Mouse (Mus musculus) liver, postnatal 0 days (tissue): ENCODE results near the gene Gm26920. TPM values are rescaled to one million over a fixed set of nuclear protein-coding genes. Genes with fewer than 3 reads are reported as not detected.

Source experiments
- ATAC-seq: fragments of 200-750 bp; cut with Nextera tagmentation; 2 replicates; pipeline ENCODE4 v1.8.0; 2017; ENCODE audit warnings: mild to moderate bottlenecking, moderate library complexity
- DNase-seq: peaks from one replicate; pipeline ENCODE4 v3.0.0-alpha.2; 2016
- H3K27ac ChIP-seq: fragments of 300-500 bp; sonication (generic); 2 replicates; pipeline ENCODE4 v1.5.1; 2014; ENCODE audit warnings: antibody characterized with exemption, moderate library complexity, mild to moderate bottlenecking, low read depth
- H3K27me3 ChIP-seq: fragments of 300-500 bp; sonication (generic); 2 replicates; pipeline ENCODE4 v1.6.1; 2014; ENCODE audit warnings: low read length, control low read depth, mixed read lengths; ENCODE audit not compliant: insufficient read depth
- H3K36me3 ChIP-seq: fragments of 300-500 bp; sonication (generic); replicated peaks from 2 replicates; pipeline ENCODE4 v1.6.1; 2014; ENCODE audit warnings: mild to moderate bottlenecking, control low read depth, low read length, moderate library complexity, mixed read lengths; ENCODE audit not compliant: insufficient read depth
- H3K4me1 ChIP-seq: fragments of 300-500 bp; sonication (generic); 2 replicates; pipeline ENCODE4 v1.6.1; 2014; ENCODE audit warnings: antibody characterized with exemption, mild to moderate bottlenecking, control low read depth; ENCODE audit not compliant: insufficient read depth
- H3K4me2 ChIP-seq: fragments of 300-500 bp; sonication (generic); 2 replicates; pipeline ENCODE4 v1.6.1; 2014; ENCODE audit warnings: low read depth, mild to moderate bottlenecking, low read length, moderate library complexity, mixed read lengths
- H3K4me3 ChIP-seq: fragments of 300-500 bp; sonication (generic); 2 replicates; pipeline ENCODE4 v1.5.1; 2014; ENCODE audit warnings: low read depth, low read length
- H3K9ac ChIP-seq: fragments of 300-500 bp; sonication (generic); replicated peaks from 2 replicates; pipeline ENCODE4 v1.6.1; 2014; ENCODE audit warnings: mild to moderate bottlenecking, moderate library complexity
- H3K9me3 ChIP-seq: fragments of 300-500 bp; sonication (generic); 2 replicates; pipeline ENCODE4 v1.6.1; 2016; ENCODE audit warnings: mild to moderate bottlenecking, control low read depth, low read length, mixed read lengths
- CTCF ChIP-seq: sonication (generic); IDR thresholded peaks from 2 replicates; pipeline ENCODE4 v1.5.1; 2016; ENCODE audit warnings: antibody characterized with exemption, low read depth
- EP300 ChIP-seq: IDR thresholded peaks from 2 replicates; pipeline ENCODE4 v1.6.1; 2016; ENCODE audit warnings: antibody characterized with exemption, low read depth, mild to moderate bottlenecking
- WGBS: fragments of 180-500 bp; shearing (Covaris S2); extraction: QIAGEN DNeasy Blood & Tissue Kit; methylation state at CpG from one replicate; pipeline ENCODE4 v1.1.7; 2014; ENCODE audit not compliant: insufficient replicate concordance; 5-methylcytosine and 5-hydroxymethylcytosine counted together
- microRNA-seq: library from miRNA; unstranded; fragments of <30 nt; microRNA quantifications from one replicate; pipeline ENCODE4, GENCODE M21; 2016
- polyA plus RNA-seq: library from polyadenylated mRNA; unstranded; fragments of >200 nt; fragmentation: Nextera tagmentation; extraction: Ambion mirVana; gene quantifications from 2 replicates; pipeline ENCODE4 v1.2.1, GENCODE M21; 2015

The Gm26920 gene
- polyA plus RNA-seq, 1 experiment from 2014 or later: not detected

DNA sequence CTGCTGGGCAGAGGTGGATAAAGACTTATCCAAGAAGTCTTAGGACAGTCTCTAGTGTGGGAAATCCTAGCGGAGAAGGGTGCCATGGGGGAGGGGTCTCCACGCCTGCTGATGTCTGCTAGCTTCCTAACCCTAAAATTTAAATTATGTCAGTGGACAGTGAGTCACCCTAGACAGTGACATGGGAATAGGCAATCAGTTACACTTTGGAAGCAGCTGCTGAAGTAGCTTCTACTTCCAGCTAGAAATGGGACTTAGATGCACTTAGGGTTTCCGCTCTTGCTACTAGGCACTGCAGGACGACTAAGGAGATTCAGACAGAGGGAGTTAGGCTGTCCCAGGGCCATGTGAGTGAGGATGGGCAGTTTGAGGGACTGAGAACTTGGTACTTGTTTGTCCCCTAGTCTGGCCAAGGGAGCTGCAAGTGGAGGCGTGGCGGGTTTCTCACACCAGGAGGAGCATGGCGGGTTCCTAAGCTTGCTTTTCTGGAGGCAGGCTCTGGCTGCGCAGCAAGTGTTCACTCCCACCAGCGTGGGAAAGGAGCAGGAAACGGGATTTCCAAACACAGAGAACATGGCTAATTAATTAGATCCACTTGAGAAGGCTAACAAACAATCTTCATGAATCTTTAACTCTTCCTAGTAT lies 79.5 kb downstream of the Gm26920 start:
- TF ChIP-seq CTCF (no peak), EP300 (no peak)
- Histone ChIP-seq H3K4me1 (no peaks in the 10 kb centered on the region), H3K36me3 (peaks cover 30% of the 10 kb centered on the region), H3K27me3 (no peaks in the 10 kb centered on the region), H3K9ac (no peak overlapping the region), H3K9me3 (no peaks in the 10 kb centered on the region), H3K4me3 (no peak overlapping the region), H3K27ac (no peak overlapping the region), H3K4me2 (no peak overlapping the region)
- DNase-seq (no peak), ATAC-seq (no peak)
- WGBS: 78% methylated on average over 10 of the region's 10 CpGs

GRCm38 (mm10) chr7:30009321-30010085 lies 80.7 kb downstream of the Gm26920 start:
- Histone ChIP-seq H3K4me2 (no peak overlapping the region), H3K36me3 (peaks cover 29% of the 10 kb centered on the region)
- WGBS: 79% methylated on average over 21 of the region's 21 CpGs

DNA sequence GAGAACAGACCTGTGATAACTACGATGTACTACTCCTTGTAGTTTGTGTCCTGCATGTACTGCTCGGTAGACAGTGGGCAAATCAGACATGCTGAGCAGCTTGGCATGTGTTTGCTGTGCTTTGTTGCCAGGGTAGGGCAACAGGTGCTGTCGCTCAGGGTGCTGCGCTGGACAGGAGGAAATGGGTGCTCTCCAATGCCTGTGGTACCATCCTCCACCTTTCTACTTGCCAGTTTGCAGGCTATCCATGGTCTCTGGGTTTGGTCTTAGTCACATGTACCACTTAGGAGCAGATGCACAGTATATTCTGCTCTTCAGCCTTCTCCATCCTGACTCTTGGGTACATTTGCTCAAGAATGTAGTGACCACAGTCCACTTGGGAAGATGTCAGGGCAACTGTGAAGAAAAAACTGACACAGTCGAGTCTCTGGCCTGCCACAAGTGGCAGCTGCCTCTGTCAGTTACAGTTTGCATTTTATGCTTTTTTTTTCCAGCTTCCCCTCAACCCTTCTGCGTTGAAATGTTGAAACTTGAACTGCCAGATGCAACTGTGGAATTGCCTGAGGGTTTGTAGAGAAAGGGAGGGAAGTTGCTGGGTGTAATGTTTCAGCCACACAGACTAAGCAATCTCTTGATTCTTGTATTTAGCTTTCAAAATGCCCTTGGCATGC lies 82.1 kb downstream of the Gm26920 start:
- no peak overlapping the region for H3K9ac ChIP-seq
- no peak overlapping the region for H3K4me3 ChIP-seq
- no peak overlapping the region for H3K4me2 ChIP-seq
- H3K4me1 ChIP-seq: no peaks in the 10 kb centered on the region
- H3K36me3 ChIP-seq: peaks cover 21% of the 10 kb centered on the region
- no peak overlapping the region for H3K27ac ChIP-seq
- TF ChIP-seq EP300: no peak
- TF ChIP-seq CTCF: no peak
- DNase-seq (no peak), ATAC-seq (no peak)
- 62% methylated on average over 6 of the region's 6 CpGs for WGBS
- H3K9me3 ChIP-seq: no peaks in the 10 kb centered on the region
- H3K27me3 ChIP-seq: no peaks in the 10 kb centered on the region

More at GRCm38 (mm10) chr7:30009321-30010085, 80.7 kb downstream of the Gm26920 start:
- H3K4me1 ChIP-seq: no peaks in the 10 kb centered on the region
- no peak for ATAC-seq
- no peak overlapping the region for H3K4me3 ChIP-seq
- H3K27ac ChIP-seq: no peak overlapping the region
- no peaks in the 10 kb centered on the region for H3K9me3 ChIP-seq
- TF ChIP-seq EP300 (no peak), CTCF (no peak)
- no peak for DNase-seq
- no peak overlapping the region for H3K9ac ChIP-seq
- H3K27me3 ChIP-seq: no peaks in the 10 kb centered on the region

- H3K27ac ChIP-seq: no peak overlapping the region
- H3K4me3 ChIP-seq: no peak overlapping the region
- no peak overlapping the region for H3K9ac ChIP-seq
- no peaks in the 10 kb centered on the region for H3K27me3 ChIP-seq
- H3K4me1 ChIP-seq: no peaks in the 10 kb centered on the region
- TF ChIP-seq CTCF (no peak), EP300 (no peak)
- H3K9me3 ChIP-seq: no peaks in the 10 kb centered on the region
- WGBS: 70% methylated on average over 1 of the region's 1 CpGs
- H3K36me3 ChIP-seq: peaks cover 23% of the 10 kb centered on the region
- DNase-seq (no peak), ATAC-seq (no peak)
- no peak overlapping the region for H3K4me2 ChIP-seq
These were observed 82.6 kb downstream of the Gm26920 start for GRCm38 (mm10) chr7:30007601-30008000.

Small RNA genes lying within 50 kb of the gene (microRNA-seq; reads per million reads assigned to microRNA genes)
- gene Gm23368: not detected

Other genes starting within 250 kb of the Gm26920 start
- gene Zfp940, start 236.7 kb downstream of the Gm26920 start, polyA plus RNA-seq: 0.39 and 0.42 TPM in 2 replicates
- gene Zfp420, start 230.4 kb downstream of the Gm26920 start, polyA plus RNA-seq: 0.59 and 0.87 TPM in 2 replicates
- 1.5 TPM in 2 replicates for gene Zfp27, start 183.8 kb downstream of the Gm26920 start, polyA plus RNA-seq
- 0.59 and 0.60 TPM in 2 replicates for gene Zfp383, start 182.2 kb downstream of the Gm26920 start, polyA plus RNA-seq
- 1.1 and 1.8 TPM in 2 replicates for gene Zfp74, start 136.3 kb downstream of the Gm26920 start, polyA plus RNA-seq
- 5.5 and 6.4 TPM in 2 replicates for gene Zfp568, start 106.5 kb downstream of the Gm26920 start, polyA plus RNA-seq
- 0.31 and 0.36 TPM in 2 replicates for gene Zfp14, start 39.0 kb downstream of the Gm26920 start, polyA plus RNA-seq
- gene Zfp82, start 17.5 kb downstream of the Gm26920 start, polyA plus RNA-seq: 0.54 and 0.68 TPM in 2 replicates
- gene Zfp566, start 117 bp upstream of the Gm26920 start, polyA plus RNA-seq: 1.2 and 1.7 TPM in 2 replicates
- gene Zfp260, start 4.4 kb upstream of the Gm26920 start, polyA plus RNA-seq: 10.1 and 10.7 TPM in 2 replicates
- 0.54 and 0.75 TPM in 2 replicates for gene Zfp382, start 31.5 kb upstream of the Gm26920 start, polyA plus RNA-seq
- gene Zfp146, start 79.3 kb upstream of the Gm26920 start, polyA plus RNA-seq: 2.1 and 3.1 TPM in 2 replicates
- gene Cox7a1, start 93.7 kb upstream of the Gm26920 start, polyA plus RNA-seq: 7.0 and 15.1 TPM in 2 replicates
- gene Capns1, start 108.4 kb upstream of the Gm26920 start, polyA plus RNA-seq: 30.2 and 30.6 TPM in 2 replicates
- gene Polr2i, start 141.5 kb upstream of the Gm26920 start, polyA plus RNA-seq: 42.9 and 43.3 TPM in 2 replicates
- 41.8 and 42.1 TPM in 2 replicates for gene Tbcb, start 141.9 kb upstream of the Gm26920 start, polyA plus RNA-seq
- not detected in 2 replicates for gene Ovol3, start 145.3 kb upstream of the Gm26920 start, polyA plus RNA-seq
- 0.08 and 0.15 TPM in 2 replicates for gene Thap8, start 189.7 kb upstream of the Gm26920 start, polyA plus RNA-seq
- gene Wdr62, start 190.0 kb upstream of the Gm26920 start, polyA plus RNA-seq: 3.1 and 3.4 TPM in 2 replicates
- 0.34 and 0.59 TPM in 2 replicates for gene Clip3, start 201.3 kb upstream of the Gm26920 start, polyA plus RNA-seq
- 23.1 and 23.9 TPM in 2 replicates for gene Alkbh6, start 218.3 kb upstream of the Gm26920 start, polyA plus RNA-seq
- 11.4 and 12.8 TPM in 2 replicates for gene Syne4, start 224.4 kb upstream of the Gm26920 start, polyA plus RNA-seq
- gene E130208F15Rik, start 231.3 kb upstream of the Gm26920 start, polyA plus RNA-seq: not detected in 2 replicates
- 14.0 TPM in 2 replicates for gene Sdhaf1, start 233.5 kb upstream of the Gm26920 start, polyA plus RNA-seq